Mouse (Mus musculus) neural tube, embryonic 14.5 days (tissue): ENCODE results near the gene Zfp30. TPM values are rescaled to one million over a fixed set of nuclear protein-coding genes. Genes with fewer than 3 reads are reported as not detected.

ENCODE experiments used
- ATAC-seq: fragments of 200-750 bp; cut with Nextera tagmentation; 2 replicates; pipeline ENCODE4 v1.8.0; 2017; ENCODE audit warnings: low read depth, mild to moderate bottlenecking, moderate TSS enrichment, moderate library complexity
- H3K27ac ChIP-seq: fragments of 300-500 bp; sonication (generic); 2 replicates; pipeline ENCODE4 v1.5.1; 2014; ENCODE audit warnings: low read depth, mild to moderate bottlenecking, control low read depth, low read length, moderate library complexity, mixed read lengths
- H3K27me3 ChIP-seq: fragments of 300-500 bp; sonication (generic); 2 replicates; pipeline ENCODE4 v1.6.1; 2014; ENCODE audit warnings: low read length; ENCODE audit not compliant: control insufficient read depth, insufficient read depth
- H3K36me3 ChIP-seq: fragments of 300-500 bp; sonication (generic); 2 replicates; pipeline ENCODE4 v1.6.1; 2014; ENCODE audit warnings: low read length, mixed read lengths; ENCODE audit not compliant: control insufficient read depth, insufficient read depth
- H3K4me1 ChIP-seq: fragments of 300-500 bp; sonication (generic); 2 replicates; pipeline ENCODE4 v1.6.1; 2014; ENCODE audit warnings: low read length; ENCODE audit not compliant: control insufficient read depth, insufficient read depth
- H3K4me2 ChIP-seq: fragments of 300-500 bp; sonication (generic); 2 replicates; pipeline ENCODE4 v1.6.1; 2014; ENCODE audit warnings: mild to moderate bottlenecking, low read depth, low read length, control low read depth
- H3K4me3 ChIP-seq: fragments of 300-500 bp; sonication (generic); 2 replicates; pipeline ENCODE4 v1.5.1; 2014; ENCODE audit warnings: low read depth, low read length, control low read depth, mixed read lengths
- H3K9ac ChIP-seq: fragments of 300-500 bp; sonication (generic); replicated peaks from 2 replicates; pipeline ENCODE4 v1.6.1; 2014; ENCODE audit warnings: low read depth, mild to moderate bottlenecking, control low read depth, low read length, mixed read lengths
- H3K9me3 ChIP-seq: fragments of 300-500 bp; sonication (generic); 2 replicates; pipeline ENCODE4 v1.6.1; 2016; ENCODE audit warnings: low read length; ENCODE audit not compliant: control insufficient read depth
- WGBS: fragments of 180-500 bp; shearing (Covaris S2); extraction: QIAGEN DNeasy Blood & Tissue Kit; methylation state at CpG from one replicate; pipeline ENCODE4 v1.1.7; 2014; 5-methylcytosine and 5-hydroxymethylcytosine counted together
- polyA plus RNA-seq: library from polyadenylated mRNA; unstranded; fragments of >200 nt; fragmentation: Nextera tagmentation; extraction: Ambion mirVana; gene quantifications from 2 replicates; pipeline ENCODE4 v1.2.1, GENCODE M21; 2014

The Zfp30 gene
- polyA plus RNA-seq, 1 experiment from 2014 or later = 15.2 TPM

DNA sequence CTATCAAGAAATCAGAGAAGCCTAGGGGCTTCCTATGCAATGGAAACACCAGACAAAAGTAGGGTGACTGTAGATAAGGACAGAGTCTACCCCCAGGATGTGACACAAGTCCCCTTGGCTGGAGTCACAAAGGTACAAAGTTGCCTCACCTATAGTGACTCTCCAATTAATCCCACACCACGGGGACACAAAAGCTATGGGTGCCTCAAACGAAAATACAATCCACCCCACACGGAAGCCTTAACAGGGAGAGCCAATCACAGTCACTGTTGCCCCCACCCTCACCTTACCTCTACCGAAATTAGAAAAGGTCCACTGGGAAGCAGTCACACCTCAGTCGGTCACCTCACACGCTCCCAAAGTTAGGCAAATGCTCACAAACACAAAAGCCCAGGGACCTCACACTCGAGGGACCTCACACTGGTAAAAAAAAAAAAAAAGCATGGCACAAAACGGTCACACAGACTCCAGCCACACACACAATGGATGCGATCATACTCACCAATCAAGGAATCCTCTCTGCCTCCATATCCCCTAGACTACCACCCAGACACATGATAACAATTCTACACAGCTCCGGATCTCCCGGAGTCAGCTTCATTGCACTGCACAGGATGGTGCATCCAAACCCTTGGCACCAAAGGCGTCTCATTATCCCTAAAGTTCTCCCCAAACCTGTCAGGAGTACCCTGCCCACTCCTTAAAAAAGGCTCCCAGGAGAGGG is 31.4 kb downstream of the Zfp30 start:
- H3K4me3 ChIP-seq = peak overlapping the region; percentile 59
- H3K27ac ChIP-seq = peak overlapping the region; percentile 89
- peak overlapping the region; percentile 58 for H3K9ac ChIP-seq
- peak overlapping the region; percentile 63 for H3K4me2 ChIP-seq
- peak; percentile 44 for ATAC-seq
- peaks cover 31% of the 10 kb centered on the region for H3K4me1 ChIP-seq
- H3K27me3 ChIP-seq = no peaks in the 10 kb centered on the region
- no peaks in the 10 kb centered on the region for H3K9me3 ChIP-seq
- 3% methylated on average over 12 of the region's 12 CpGs for WGBS
- H3K36me3 ChIP-seq = no peaks in the 10 kb centered on the region

DNA sequence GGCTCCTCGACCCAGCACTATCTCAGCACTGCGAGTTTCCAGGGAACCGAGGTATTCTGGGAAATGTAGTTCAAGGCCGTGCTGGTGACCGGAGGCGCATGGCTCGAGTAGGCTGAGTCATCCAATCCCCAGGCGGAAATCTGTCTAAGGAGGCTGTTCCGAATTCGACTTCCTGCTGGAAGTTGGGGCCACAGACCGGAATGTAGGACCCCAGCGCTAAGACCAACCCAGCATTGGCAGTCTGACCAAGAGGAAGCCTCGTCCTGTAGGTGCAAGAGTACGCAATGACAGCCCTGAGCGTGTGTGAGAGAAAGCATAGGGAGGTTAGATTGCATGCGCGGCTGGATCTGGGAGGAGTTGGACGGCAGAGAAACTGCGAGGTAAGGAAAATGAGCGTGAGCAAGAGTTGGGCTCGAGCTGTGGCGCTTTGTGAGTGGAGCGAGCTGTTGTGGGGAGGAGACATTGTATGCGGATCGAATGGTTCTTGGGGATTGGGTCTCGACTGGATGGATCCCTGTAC is 32.2 kb downstream of the Zfp30 start, which contains the start of gene Zfp790:
Gene Zfp790, plus strand, starts transcription at position 205 of the 520 bp plus-strand sequence.
- ATAC-seq = peak; percentile 96
- WGBS = under 1% methylated on average over 26 of the region's 26 CpGs

DNA sequence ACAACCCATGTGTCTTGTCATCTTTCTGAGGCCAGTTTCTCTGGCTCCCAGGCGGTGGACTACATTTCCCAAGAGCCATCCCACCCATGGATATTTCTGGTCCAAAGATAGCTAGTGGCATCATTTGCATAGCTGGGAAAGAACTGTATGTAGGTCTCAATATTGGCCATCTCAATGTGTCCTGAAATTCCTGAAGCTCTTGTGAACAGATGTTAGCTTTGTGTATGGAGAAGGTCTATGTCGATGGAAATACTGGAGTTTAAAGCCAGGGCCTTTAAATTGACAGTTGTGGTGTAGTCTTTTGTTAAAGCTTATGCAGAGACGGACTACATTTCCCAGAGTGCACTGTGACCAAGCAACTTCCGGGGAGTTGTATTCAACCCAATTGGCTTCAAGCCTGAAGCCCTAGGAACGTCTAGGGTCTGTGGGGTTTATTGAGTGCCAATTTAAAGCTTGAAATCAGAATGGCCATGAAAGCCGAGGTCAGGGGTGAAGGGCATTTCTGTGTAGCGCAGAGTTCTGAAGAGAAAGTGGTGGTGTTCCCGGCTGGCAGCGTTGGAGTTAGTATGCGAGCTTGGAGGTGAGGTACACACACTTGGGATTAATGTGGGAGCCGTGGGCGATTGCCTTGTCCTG is 34.9 kb downstream of the Zfp30 start:
- no peaks in the 10 kb centered on the region for H3K36me3 ChIP-seq
- peak; percentile 80 for ATAC-seq
- peak overlapping the region; percentile 55; the same call in 1 of the 2 replicates for H3K27ac ChIP-seq
- H3K4me1 ChIP-seq = peaks cover 31% of the 10 kb centered on the region
- H3K9ac ChIP-seq = peak overlapping the region; percentile 34
- WGBS = 2% methylated on average over 12 of the region's 12 CpGs
- H3K4me3 ChIP-seq = peak overlapping the region; percentile 43
- peak overlapping the region; percentile 70 for H3K4me2 ChIP-seq
- no peaks in the 10 kb centered on the region for H3K27me3 ChIP-seq
- no peaks in the 10 kb centered on the region for H3K9me3 ChIP-seq

More for the DNA sequence above, 32.2 kb downstream of the Zfp30 start, which contains the start of gene Zfp790:
- Histone ChIP-seq H3K9me3 (no peaks in the 10 kb centered on the region), H3K4me2 (peak within 1 kb of the TSS; percentile 63), H3K9ac (peak within 1 kb of the TSS; percentile 67), H3K4me3 (peak within 1 kb of the TSS; percentile 59), H3K4me1 (peaks cover 31% of the 10 kb centered on the region), H3K27ac (peak within 1 kb of the TSS; percentile 89), H3K36me3 (no peaks in the 10 kb centered on the region), H3K27me3 (no peaks in the 10 kb centered on the region)

DNA sequence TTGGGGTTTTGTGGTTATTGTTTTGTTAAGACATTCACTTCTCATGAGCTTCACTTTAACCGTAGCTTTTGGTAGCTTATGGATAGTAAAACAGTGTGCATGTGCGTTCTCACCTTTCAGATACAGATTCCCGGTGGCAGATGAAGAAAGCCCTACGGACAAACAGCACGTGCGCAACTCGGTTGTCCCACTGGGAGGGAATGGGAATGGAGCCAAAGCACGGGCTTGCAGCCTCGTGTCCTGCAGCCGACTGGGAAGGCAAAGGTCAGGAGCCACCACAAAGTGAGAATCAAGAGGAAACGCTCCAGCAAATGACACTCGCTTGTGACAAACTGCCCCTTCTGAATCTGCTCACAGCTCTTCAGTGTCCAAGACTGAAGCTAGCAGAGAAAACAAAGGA is 44.2 kb downstream of the Zfp30 start:
- no peak for ATAC-seq
- H3K9ac ChIP-seq = no peak overlapping the region
- no peaks in the 10 kb centered on the region for H3K4me1 ChIP-seq
- no peaks in the 10 kb centered on the region for H3K9me3 ChIP-seq
- H3K27me3 ChIP-seq = no peaks in the 10 kb centered on the region
- H3K4me2 ChIP-seq = no peak overlapping the region
- no peak overlapping the region for H3K4me3 ChIP-seq
- H3K36me3 ChIP-seq = peaks cover 47% of the 10 kb centered on the region
- H3K27ac ChIP-seq = no peak overlapping the region
- WGBS = 94% methylated on average over 12 of the region's 12 CpGs

DNA sequence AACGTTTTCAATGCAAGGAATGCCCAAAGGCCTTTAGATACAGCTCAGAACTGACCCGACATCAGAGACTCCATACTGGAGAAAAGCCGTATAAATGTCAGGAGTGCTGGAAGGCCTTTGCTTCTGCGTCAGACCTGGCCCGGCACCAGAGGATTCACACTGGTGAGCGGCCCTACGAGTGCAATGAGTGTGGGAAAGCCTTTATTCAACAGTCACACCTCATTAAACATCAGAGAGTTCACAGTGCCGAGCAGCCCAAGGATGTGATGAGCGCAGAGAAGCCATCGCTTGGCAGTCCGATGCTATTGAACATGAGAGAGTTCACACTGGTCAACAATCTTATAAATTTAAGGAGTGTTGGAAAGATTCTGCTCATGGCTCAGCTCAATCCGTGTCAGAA is 46.0 kb downstream of the Zfp30 start:
- Histone ChIP-seq H3K4me1 (no peaks in the 10 kb centered on the region), H3K27ac (no peak overlapping the region), H3K36me3 (peaks cover 52% of the 10 kb centered on the region), H3K4me3 (no peak overlapping the region), H3K9ac (no peak overlapping the region), H3K9me3 (no peaks in the 10 kb centered on the region), H3K27me3 (no peaks in the 10 kb centered on the region), H3K4me2 (no peak overlapping the region)
- 63% methylated on average over 12 of the region's 12 CpGs for WGBS
- ATAC-seq = no peak

DNA sequence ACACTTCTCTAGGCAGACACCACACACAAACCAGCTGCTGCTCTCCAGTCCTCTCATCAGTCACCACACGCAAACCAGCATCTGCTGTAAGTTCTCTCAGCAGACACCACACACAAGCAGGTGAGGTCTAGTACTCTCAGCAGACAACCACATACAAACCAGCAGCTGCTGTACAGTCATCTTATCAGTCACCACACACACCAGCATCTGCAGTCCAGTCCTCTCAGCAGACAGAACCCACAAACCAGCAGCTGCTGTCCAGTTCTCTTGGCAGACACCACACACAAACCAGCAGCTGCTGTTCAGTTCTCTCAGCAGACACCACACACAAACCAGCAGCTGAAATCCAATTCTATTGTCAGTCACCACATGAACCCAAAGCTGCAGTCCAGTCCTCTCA is 53.0 kb downstream of the Zfp30 start:
- H3K9me3 ChIP-seq = no peaks in the 10 kb centered on the region

DNA sequence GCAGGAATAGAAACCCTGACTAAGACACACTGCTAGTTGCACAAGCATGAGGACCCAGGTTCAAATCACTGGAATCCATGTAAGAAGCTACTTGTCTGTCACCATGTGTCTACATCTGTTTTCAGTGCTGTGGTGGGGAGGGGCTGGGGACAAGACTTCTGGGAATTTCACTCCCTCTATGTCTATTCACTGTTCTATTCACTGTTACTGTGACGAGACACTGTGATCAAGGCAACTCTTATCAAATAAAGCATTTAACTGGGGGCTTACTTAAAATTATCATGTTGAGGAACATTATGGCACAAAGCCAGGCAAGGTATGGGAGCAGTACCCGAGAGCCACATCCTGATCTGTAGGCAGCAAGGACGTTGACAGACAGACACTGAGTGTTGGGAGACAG is 55.5 kb downstream of the Zfp30 start:
- WGBS = 94% methylated on average over 3 of the region's 3 CpGs

More for the DNA sequence above, 53.0 kb downstream of the Zfp30 start:
- H3K36me3 ChIP-seq = peaks cover 5% of the 10 kb centered on the region; the same call in 1 of the 2 replicates
- H3K4me1 ChIP-seq = no peaks in the 10 kb centered on the region
- no peak overlapping the region for H3K27ac ChIP-seq
- no peak overlapping the region for H3K4me2 ChIP-seq
- no peaks in the 10 kb centered on the region for H3K27me3 ChIP-seq
- H3K4me3 ChIP-seq = no peak overlapping the region
- ATAC-seq = no peak
- WGBS = 89% methylated on average over 1 of the region's 1 CpGs
- H3K9ac ChIP-seq = no peak overlapping the region

DNA sequence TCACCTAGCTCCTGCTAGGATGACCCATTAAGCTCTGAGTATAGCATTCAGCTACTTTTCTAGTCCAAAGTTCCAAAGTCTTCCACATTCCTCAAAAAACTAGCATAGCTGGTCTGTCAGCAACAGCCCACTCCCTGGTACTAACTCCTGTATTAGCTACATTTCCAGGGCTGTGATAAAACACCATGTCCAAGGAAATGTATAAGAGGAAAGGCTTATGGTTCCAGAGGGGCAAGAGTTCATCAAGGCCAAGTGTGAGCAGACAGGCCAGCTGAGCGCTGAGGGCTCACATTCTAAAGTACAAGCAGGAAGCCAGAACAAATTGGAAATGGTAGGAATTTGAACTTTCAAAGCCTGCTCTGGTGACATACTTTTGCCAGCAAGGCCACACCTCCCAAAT is 58.3 kb downstream of the Zfp30 start:
- Histone ChIP-seq H3K36me3 (peaks cover 17% of the 10 kb centered on the region), H3K27me3 (no peaks in the 10 kb centered on the region), H3K9me3 (no peaks in the 10 kb centered on the region), H3K27ac (no peak overlapping the region), H3K9ac (no peak overlapping the region), H3K4me1 (no peaks in the 10 kb centered on the region), H3K4me3 (no peak overlapping the region), H3K4me2 (no peak overlapping the region)
- 100% methylated on average over 1 of the region's 1 CpGs for WGBS
- no peak for ATAC-seq

More for the DNA sequence above, 55.5 kb downstream of the Zfp30 start:
- Histone ChIP-seq H3K4me1 (no peaks in the 10 kb centered on the region), H3K4me2 (no peak overlapping the region), H3K27me3 (no peaks in the 10 kb centered on the region), H3K9me3 (no peaks in the 10 kb centered on the region), H3K4me3 (no peak overlapping the region), H3K36me3 (peaks cover 4% of the 10 kb centered on the region; the same call in 1 of the 2 replicates), H3K9ac (no peak overlapping the region), H3K27ac (no peak overlapping the region)
- no peak for ATAC-seq
